Mouse (Mus musculus) brown adipose tissue, adult 24 weeks (tissue): Measurements from ENCODE around the gene Olfr320. TPM values are rescaled to one million over a fixed set of nuclear protein-coding genes. Genes with fewer than 3 reads are reported as not detected.
"Not testable (repeated sequence)": the region's sequence is repeated elsewhere in the genome, so short reads cannot be mapped to it uniquely, and the experiment has no call there.

Source experiments
- H3K27ac ChIP-seq: fragments of 200-500 bp; replicated peaks from 2 replicates; pipeline ENCODE4 v1.5.1; 2012; ENCODE audit warnings: low read depth, mild to moderate bottlenecking, low read length
- H3K4me1 ChIP-seq: fragments of 200-500 bp; 2 replicates; pipeline ENCODE4 v1.6.1; 2012; ENCODE audit warnings: low read length, mixed read lengths; ENCODE audit not compliant: control insufficient read depth, insufficient read depth, insufficient read length
- H3K4me3 ChIP-seq: fragments of 200-500 bp; 2 replicates; pipeline ENCODE4 v1.5.1; 2012; ENCODE audit warnings: low read depth, mild to moderate bottlenecking, low read length, moderate library complexity; ENCODE audit not compliant: insufficient read depth
- polyA plus RNA-seq: library from polyadenylated mRNA; stranded (reverse); fragments of >200 nt; gene quantifications from 2 replicates; pipeline ENCODE4 v1.2.4, GENCODE M21; 2012; ENCODE audit not compliant: missing spikeins, insufficient read depth, insufficient read length

Gene Olfr320
- not detected in 2 replicates for polyA plus RNA-seq

- H3K4me1 ChIP-seq: no peaks in the 10 kb centered on the region
- no peak within 1 kb of the TSS for H3K4me3 ChIP-seq
- no peak within 1 kb of the TSS for H3K27ac ChIP-seq
Measured at GRCm38 (mm10) chr11:58680799-58681198, at the start of gene Olfr320. TSS of gene Olfr320 (plus strand) at chr11:58681099.

- H3K4me1 ChIP-seq: no peaks in the 10 kb centered on the region; the same call in 1 of the 2 replicates
- no peak overlapping the region for H3K27ac ChIP-seq
- H3K4me3 ChIP-seq: no peak overlapping the region
Measured at GRCm38 (mm10) chr11:58634878-58635277, 46.0 kb upstream of the Olfr320 start.

- Histone ChIP-seq H3K4me1 (no peaks in the 10 kb centered on the region; the same call in 1 of the 2 replicates), H3K4me3 (no peak overlapping the region), H3K27ac (no peak overlapping the region)
Measured at GRCm38 (mm10) chr11:58636376-58636977, 44.4 kb upstream of the Olfr320 start.

GRCm38 (mm10) chr11:58638176-58638701 lies 42.7 kb upstream of the Olfr320 start:
- H3K4me1 ChIP-seq: no peaks in the 10 kb centered on the region; the same call in 1 of the 2 replicates
- no peak overlapping the region for H3K27ac ChIP-seq

GRCm38 (mm10) chr11:58640272-58640867 lies 40.5 kb upstream of the Olfr320 start, which contains the start of gene Trim58:
TSS of gene Trim58 (plus strand) at chr11:58640465.
- Histone ChIP-seq H3K4me1 (no peaks in the 10 kb centered on the region; the same call in 1 of the 2 replicates), H3K4me3 (peak within 1 kb of the TSS; percentile 15; the same call in 1 of the 2 replicates), H3K27ac (no peak within 1 kb of the TSS)

More at GRCm38 (mm10) chr11:58638176-58638701, 42.7 kb upstream of the Olfr320 start:
- H3K4me3 ChIP-seq: no peak overlapping the region

DNA sequence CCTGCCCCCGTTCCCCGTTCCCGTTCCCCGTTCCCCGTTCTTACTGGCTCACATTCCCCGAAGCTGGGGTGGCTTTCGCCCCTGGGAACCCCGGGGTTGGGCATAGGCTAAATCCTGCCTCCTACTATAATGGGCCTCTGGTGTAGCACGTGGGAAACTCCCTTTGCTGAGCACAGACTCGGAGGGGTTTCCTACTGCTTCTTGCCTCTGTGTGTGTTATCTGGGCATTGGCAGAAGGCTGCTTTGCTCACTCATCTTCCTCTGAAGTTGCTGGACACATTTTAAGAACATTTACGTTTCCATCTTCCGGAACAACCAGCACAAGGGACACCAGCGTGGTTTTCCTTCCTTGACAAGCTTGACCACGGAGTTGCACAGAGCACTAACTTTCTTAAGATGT lies 39.8 kb upstream of the Olfr320 start:
- Histone ChIP-seq H3K27ac (no peak overlapping the region), H3K4me3 (no peak overlapping the region), H3K4me1 (no peaks in the 10 kb centered on the region; the same call in 1 of the 2 replicates)

- Histone ChIP-seq H3K27ac (no peak overlapping the region), H3K4me1 (no peaks in the 10 kb centered on the region), H3K4me3 (no peak overlapping the region)
Measured at GRCm38 (mm10) chr11:58641638-58642358, 39.1 kb upstream of the Olfr320 start.

- Histone ChIP-seq H3K4me3 (no peak overlapping the region), H3K4me1 (no peaks in the 10 kb centered on the region), H3K27ac (no peak overlapping the region)
Measured at GRCm38 (mm10) chr11:58643350-58643749, 37.5 kb upstream of the Olfr320 start.

DNA sequence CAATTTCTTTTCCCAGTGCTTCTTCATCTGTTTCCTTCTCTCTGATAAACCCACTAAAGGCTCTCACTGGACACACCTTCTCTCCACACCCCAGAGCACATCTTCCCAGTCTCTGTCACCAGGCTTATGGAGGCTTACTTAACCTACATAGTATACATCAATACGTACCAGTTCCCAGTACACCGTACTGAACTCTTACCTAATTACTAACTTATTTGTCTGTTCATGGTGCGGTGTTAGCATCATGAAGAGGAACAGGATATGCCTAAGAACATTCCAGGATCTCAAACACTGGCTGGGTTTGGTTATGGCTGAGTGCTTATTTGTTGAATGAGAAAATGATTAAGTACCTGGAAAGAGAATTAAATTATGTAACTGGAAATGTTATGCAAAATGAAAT lies 25.7 kb upstream of the Olfr320 start:
- Histone ChIP-seq H3K4me1 (no peaks in the 10 kb centered on the region), H3K4me3 (no peak overlapping the region), H3K27ac (no peak overlapping the region)

- no peaks in the 10 kb centered on the region for H3K4me1 ChIP-seq
- H3K27ac ChIP-seq: no peak within 1 kb of the TSS
Measured at GRCm38 (mm10) chr11:58658596-58658995, 22.3 kb upstream of the Olfr320 start, which contains the start of gene Olfr322. TSS of gene Olfr322 (plus strand) at chr11:58658782.

GRCm38 (mm10) chr11:58669252-58669651 lies 11.6 kb upstream of the Olfr320 start:
- Histone ChIP-seq H3K4me3 (no peak overlapping the region), H3K27ac (no peak overlapping the region), H3K4me1 (no peaks in the 10 kb centered on the region)

More at GRCm38 (mm10) chr11:58658596-58658995, 22.3 kb upstream of the Olfr320 start, which contains the start of gene Olfr322:
- no peak within 1 kb of the TSS for H3K4me3 ChIP-seq

- H3K4me1 ChIP-seq: no peaks in the 10 kb centered on the region
- no peak overlapping the region for H3K4me3 ChIP-seq
- H3K27ac ChIP-seq: no peak overlapping the region
Measured at GRCm38 (mm10) chr11:58671825-58672224, 9.1 kb upstream of the Olfr320 start.

- Histone ChIP-seq H3K4me3 (no peak within 1 kb of the TSS), H3K4me1 (no peaks in the 10 kb centered on the region), H3K27ac (no peak within 1 kb of the TSS)
Measured at GRCm38 (mm10) chr11:58698862-58699261, 18.0 kb downstream of the Olfr320 start, which contains the start of gene Olfr319. TSS of gene Olfr319 (plus strand) at chr11:58699162.

- no peak overlapping the region for H3K27ac ChIP-seq
- H3K4me1 ChIP-seq: no peaks in the 10 kb centered on the region
- no peak overlapping the region for H3K4me3 ChIP-seq
Measured at GRCm38 (mm10) chr11:58709086-58709485, 28.2 kb downstream of the Olfr320 start.

DNA sequence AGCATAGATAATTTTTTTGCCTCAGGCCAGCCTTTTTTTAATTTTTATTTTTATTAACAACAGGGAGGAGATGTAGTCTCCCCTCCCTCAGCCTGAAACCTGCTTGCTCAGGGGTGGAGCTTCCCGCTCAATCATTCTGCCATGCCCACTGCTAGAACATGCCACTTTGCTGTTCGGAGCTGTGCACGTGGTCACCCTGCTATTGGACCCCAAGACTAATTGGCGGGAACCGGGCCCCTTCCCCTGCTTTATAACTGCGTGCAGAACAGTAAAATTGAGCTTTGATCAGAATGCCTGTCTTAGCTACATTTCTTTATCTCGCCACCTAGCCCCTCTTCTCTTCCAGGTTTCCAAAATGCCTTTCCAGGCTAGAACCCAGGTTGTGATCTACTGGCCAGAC lies 36.8 kb downstream of the Olfr320 start:
- not testable (repeated sequence) for H3K4me1 ChIP-seq, H3K4me3 ChIP-seq, H3K27ac ChIP-seq
